Mouse (Mus musculus) adrenal gland, adult 18-20 months (tissue): ENCODE data around the gene Gnl1. TPM values are rescaled to one million over a fixed set of nuclear protein-coding genes. Genes with fewer than 3 reads are reported as not detected.
"Not testable (repeated sequence)": the region's sequence is repeated elsewhere in the genome, so short reads cannot be mapped to it uniquely, and the experiment has no call there.

Experiments
- DNase-seq, 2 experiments: peaks; one replicate each; pipeline ENCODE4 v3.0.0; 2021 to 2022; ENCODE audit warnings: low spot score in 2 of 2
- microRNA-seq, 2 experiments: library from miRNA; unstranded; fragments of <30 nt; microRNA quantifications; one replicate each; pipeline ENCODE4 v1.2.0; 2021; ENCODE audit warnings: borderline number of aligned reads in 2 of 2
- total RNA-seq, 2 experiments: library from RNA; stranded (reverse); gene quantifications; 1 replicate in 1 of 2; 2 replicates in 1 of 2; pipeline ENCODE4 v1.2.3; 2021

Gnl1 gene
- total RNA-seq, 2 experiments from 2014 or later, result 47.9 to 55.9 TPM

GRCm38 (mm10) chr17:36023710-36024654 is 44.3 kb downstream of the Gnl1 start:
- no peak for DNase-seq

DNA sequence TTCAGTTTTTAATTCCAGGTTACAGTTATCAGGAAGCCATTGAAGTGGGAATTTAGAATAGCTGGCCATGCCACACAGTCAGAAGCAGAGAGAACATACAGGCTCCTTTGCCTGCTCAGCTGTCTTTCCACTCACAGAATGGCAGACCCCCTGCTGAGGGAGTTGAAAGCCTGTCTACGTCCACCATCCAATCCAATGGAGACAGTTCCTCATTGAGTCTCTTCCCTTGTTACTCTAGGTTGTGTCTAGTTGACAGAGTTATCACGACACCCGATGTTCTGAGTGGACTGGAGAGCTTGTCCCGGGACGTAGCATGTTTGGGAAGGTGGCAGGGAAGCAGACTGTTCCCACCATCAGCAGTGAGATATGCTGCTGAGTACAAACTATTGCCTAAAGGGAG is 45.5 kb downstream of the Gnl1 start:
- no peak for DNase-seq

- no peak for DNase-seq
Measured at GRCm38 (mm10) chr17:36025901-36026300, 46.2 kb downstream of the Gnl1 start.

GRCm38 (mm10) chr17:36027663-36028062 is 48.0 kb downstream of the Gnl1 start:
- DNase-seq, result no peak

DNA sequence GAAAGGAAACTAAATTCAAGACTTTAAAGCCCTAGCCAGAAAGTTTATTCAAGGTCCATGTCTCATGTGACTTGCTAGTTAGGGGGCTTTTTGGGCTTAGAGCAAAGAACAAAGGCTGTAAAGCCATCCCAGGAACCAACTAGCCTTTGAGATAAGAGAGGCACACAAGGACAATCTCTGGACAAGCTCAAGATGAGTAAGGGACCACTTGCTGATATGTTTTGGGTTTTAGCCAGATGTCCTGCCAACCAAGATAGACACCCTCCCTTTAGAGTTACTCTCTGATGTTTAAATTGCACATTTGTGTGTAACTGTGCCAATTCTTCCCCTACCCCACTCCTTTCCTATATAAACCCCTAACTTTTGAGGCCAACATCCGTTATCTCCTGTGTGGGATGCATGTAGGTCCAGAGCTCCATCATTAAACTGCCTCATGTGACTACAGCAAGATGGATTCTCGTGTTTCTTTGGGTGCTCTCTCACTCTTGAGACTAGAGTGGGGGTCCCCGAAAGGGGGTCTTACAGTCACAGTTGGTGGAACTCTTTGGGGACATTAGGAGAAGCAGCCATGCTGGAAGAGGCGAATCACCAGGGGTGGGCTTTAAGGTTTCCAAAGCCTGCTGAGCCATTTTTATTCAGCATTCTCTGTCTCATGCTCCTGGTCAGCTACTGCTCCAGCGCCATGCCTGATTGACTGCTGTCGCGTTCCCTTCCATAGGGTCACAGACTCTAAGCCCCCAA is 49.4 kb downstream of the Gnl1 start:
- no peak for DNase-seq

- DNase-seq, result not testable (repeated sequence)
Measured at GRCm38 (mm10) chr17:36030046-36030702, 50.5 kb downstream of the Gnl1 start.

DNA sequence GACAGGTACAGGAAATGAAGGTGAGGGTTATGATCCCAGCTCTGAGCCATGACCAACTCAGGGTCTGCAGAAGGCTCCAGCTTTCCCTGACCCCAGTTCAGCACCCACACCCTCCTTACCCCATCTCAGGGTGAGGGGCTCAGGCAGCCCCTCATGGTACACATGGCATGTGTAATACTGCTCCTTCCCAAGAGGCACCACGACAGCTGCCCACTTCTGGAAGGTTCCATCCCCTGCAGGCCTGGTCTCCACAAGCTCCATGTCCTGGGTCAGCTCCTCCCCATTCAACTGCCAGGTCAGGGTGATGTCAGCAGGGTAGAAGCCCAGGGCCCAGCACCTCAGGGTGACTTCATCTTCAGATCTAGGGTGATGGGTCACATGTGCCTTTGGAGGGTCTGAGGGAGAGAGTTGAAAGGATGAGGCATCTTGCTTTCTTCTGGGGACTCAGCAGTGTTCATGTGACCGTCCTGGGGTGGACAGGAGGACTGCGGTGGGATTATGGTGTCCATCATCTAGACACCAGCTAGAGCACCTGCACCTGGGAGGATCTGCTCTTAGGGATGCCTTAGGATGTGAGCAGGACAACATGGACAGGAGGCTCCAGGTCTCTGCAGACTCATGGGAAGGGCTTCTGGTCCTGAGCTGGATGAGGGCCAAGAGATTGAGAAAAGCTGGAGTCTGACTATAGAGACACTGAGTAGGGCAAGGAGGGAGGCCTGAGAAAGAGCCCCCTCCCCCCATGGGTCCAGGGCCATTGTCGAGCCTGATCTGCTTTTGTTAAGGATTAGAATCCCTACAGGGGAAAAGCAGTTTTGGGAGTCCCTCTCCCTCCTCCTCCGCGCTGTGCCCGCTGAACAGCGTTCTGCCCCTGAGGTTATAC is 51.3 kb downstream of the Gnl1 start:
- not testable (repeated sequence) for DNase-seq

DNA sequence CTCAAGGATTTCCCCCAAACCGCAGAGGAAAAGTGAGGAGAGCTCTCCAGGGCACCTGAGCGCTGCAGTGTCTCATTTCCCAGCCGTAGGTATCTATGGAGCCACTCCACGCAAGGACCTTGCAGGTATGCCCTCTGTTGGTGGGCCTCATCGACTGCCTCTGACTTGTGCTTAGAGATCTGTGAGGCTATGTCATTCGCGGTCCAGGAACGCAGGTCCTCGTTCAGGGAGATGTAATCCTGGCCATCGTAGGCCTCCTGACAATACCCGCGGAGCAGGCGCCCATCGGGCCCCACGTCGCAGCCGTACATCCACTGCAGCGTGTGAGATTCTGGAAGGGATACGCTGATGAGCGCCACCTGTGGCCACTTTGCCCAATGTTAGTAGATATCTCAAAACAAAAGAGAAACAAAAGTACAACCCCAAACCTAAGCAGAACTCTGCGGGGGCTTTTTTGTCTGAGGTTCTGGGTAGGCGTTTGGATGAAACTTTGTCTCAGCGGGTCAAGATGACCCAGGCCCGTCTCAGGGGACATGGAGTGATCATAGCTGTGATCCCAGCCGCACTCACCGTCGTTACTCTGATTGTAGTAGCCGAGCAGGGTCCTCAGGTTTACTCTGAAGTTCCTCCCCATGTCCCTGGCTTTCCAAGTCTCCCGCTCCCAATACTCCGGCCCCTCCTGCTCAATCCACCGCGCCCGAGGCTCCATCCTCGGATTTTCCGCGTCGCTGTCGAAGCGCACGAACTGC is 52.1 kb downstream of the Gnl1 start:
- DNase-seq, result peak in 1 of 2 experiments; percentile 33

GRCm38 (mm10) chr17:36032351-36032875 is 52.8 kb downstream of the Gnl1 start, which contains the start of gene H2-T23:
Gene H2-T23 (minus strand): TSS chr17:36032855.
- peak; percentile 40 to 53 for DNase-seq

DNA sequence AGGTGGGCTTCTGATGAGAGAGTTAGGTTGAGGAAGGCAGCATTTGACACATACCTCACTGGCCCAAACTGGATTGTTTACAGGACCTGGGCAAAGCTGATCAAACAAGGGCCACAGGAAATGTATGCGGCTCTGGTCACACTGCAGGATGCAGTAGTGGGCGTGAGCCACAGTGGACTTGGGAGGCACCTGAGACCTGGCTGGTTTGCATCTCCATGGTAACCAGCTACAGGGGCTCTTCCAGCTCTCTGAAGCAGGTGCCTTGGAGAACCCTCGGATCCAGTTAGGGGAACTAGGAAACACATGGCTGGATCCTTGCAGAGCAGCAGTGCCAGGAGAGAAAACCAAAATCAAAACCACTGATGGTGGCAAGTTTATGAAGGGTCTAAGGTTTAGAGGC is 54.9 kb downstream of the Gnl1 start:
- DNase-seq, result not testable (repeated sequence)

DNA sequence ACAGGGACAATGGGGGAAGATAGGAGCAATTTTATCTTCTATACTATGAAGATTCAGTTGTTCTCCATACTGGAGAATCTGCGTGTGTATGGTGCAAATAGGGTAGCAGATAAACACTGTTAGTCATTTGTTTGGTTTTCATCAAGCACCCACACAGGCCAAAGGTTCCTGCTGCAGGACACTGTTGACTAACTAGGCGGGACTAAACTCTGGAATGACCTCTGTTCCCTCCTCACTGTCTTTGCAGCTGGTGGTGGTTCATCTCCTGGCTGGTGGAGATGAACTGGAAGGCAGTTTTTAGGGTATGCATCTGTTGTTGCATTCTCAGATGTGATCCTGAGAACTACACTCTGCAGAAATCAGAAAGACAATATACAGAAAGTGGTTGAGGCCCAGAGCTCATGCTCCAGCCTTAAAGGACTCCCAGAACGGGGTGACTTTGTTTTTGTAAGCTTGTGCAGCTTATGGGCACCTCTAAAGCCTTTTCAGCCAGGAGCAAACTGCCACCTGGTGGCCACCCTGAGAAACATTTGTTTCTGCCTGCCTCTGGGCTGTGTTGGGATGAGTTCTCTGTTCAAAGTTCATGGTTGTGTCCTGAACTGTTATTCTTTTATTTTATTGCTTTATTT is 55.5 kb downstream of the Gnl1 start:
- peak; percentile 56 to 67 for DNase-seq

GRCm38 (mm10) chr17:36036126-36036525 is 56.5 kb downstream of the Gnl1 start:
- DNase-seq, result not testable (repeated sequence)

Small RNAs within 50 kb of the gene (microRNA-seq; reads per million reads assigned to microRNA genes)
- gene Mir877, result 146 to 159 reads per million in 2 experiments

Other genes with a start within 250 kb of the Gnl1 start
- 10 to 100 TPM in 1 of 2 experiments, 1 to 10 TPM in 1; 7.9 to 19.0 TPM for gene Ier3, start 158.2 kb upstream of the Gnl1 start, total RNA-seq
- 10 to 100 TPM; 62.9 to 71.2 TPM for gene Flot1, start 156.6 kb upstream of the Gnl1 start, total RNA-seq
- 100 to 1,000 TPM; 134 to 185 TPM for gene Tubb5, start 141.5 kb upstream of the Gnl1 start, total RNA-seq
- 10 to 100 TPM; 11.5 to 16.7 TPM for gene Mdc1, start 138.3 kb upstream of the Gnl1 start, total RNA-seq
- 1 to 10 TPM; 2.3 TPM for gene Nrm, start 118.5 kb upstream of the Gnl1 start, total RNA-seq
- 10 to 100 TPM; 35.3 to 41.0 TPM for gene Ppp1r18, start 114.3 kb upstream of the Gnl1 start, total RNA-seq
- 10 to 100 TPM; 43.3 to 48.3 TPM for gene Dhx16, start 100.0 kb upstream of the Gnl1 start, total RNA-seq
- 10 to 100 TPM; 49.5 to 53.8 TPM for gene 2310061I04Rik, start 82.4 kb upstream of the Gnl1 start, total RNA-seq
- gene Atat1, start 69.8 kb upstream of the Gnl1 start, total RNA-seq, result 10 to 100 TPM; 43.9 to 44.5 TPM
- 100 to 1,000 TPM in 1 of 2 experiments, 10 to 100 TPM in 1; 93.5 to 102 TPM for gene Mrps18b, start 63.5 kb upstream of the Gnl1 start, total RNA-seq
- 10 to 100 TPM; 63.7 to 98.8 TPM for gene Ppp1r10, start 63.4 kb upstream of the Gnl1 start, total RNA-seq
- gene Abcf1, start 10.1 kb upstream of the Gnl1 start, total RNA-seq, result 10 to 100 TPM; 80.0 to 95.8 TPM
- gene Prr3, start 385 bp downstream of the Gnl1 start, total RNA-seq, result 10 to 100 TPM; 17.5 to 22.8 TPM
- gene H2-T24, start 40.7 kb downstream of the Gnl1 start, total RNA-seq, result 1 to 10 TPM; 7.5 to 8.1 TPM
- 100 to 1,000 TPM in 1 of 2 experiments, 10 to 100 TPM in 1; 68.0 to 139 TPM for gene H2-T23, start 53.0 kb downstream of the Gnl1 start, total RNA-seq
- 10 to 100 TPM; 33.0 to 61.5 TPM for gene H2-T22, start 62.9 kb downstream of the Gnl1 start, total RNA-seq
- gene Gm6034, start 63.1 kb downstream of the Gnl1 start, total RNA-seq, result not detected
- gene Gm11127, start 78.5 kb downstream of the Gnl1 start, total RNA-seq, result 10 to 100 TPM in 1 of 2 experiments, 1 to 10 TPM in 1; 7.0 to 18.8 TPM
- gene Gm19684, start 141.8 kb downstream of the Gnl1 start, total RNA-seq, result under 1 TPM in 1 of 2 experiments, not detected in 1; 0.77 TPM
- gene Gm7030, start 149.6 kb downstream of the Gnl1 start, total RNA-seq, result under 1 TPM; 0.53 to 0.67 TPM
- gene Gm8909, start 188.7 kb downstream of the Gnl1 start, total RNA-seq, result under 1 TPM in 1 of 2 experiments, not detected in 1; 0.90 TPM
- gene H2-T3, start 210.4 kb downstream of the Gnl1 start, total RNA-seq, result not detected